Mouse (Mus musculus) embryonic fibroblast, embryonic 13.5 days (primary cell): ENCODE measurements at regions not wholly inside any gene's neighbourhood (a gene's known extent, or its start where the extent isn't known, plus 50 kb on each side); places are given as distances from the start of the nearest gene placed in this dataset.

Experiments used
- CTCF ChIP-seq: IDR thresholded peaks from 2 replicates; pipeline ENCODE4 v1.5.1; 2011; ENCODE audit warnings: mild to moderate bottlenecking, control low read depth, low read length, moderate library complexity, borderline replicate concordance; ENCODE audit not compliant: insufficient read depth
- POLR2A ChIP-seq: IDR thresholded peaks from 2 replicates; pipeline ENCODE4 v1.6.1; 2011; ENCODE audit warnings: low read depth, mild to moderate bottlenecking, control low read depth, low read length, moderate library complexity

DNA sequence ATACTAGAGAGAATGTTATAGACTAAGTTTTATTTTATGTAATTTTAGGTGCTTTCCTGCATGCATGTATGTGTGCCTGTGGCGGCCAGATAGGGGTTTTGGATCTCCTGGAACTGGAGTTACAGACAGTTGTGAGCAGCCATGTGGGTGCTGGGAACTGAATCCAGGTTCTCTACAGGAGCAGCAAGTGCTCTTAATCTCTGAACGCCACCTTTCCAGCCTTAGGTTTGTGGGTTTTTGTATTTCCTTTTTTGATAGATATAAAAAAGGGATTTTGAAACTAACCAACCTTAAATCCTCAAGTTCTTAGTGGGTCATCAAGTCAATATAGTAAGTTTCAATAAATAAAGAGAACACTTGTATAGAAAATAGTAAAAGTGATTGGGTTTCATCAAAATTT is 87.2 kb downstream of the Phlda1 start:
- no peak for TF ChIP-seq CTCF
- TF ChIP-seq POLR2A, result no peak
